Mouse (Mus musculus) heart, adult 2 months (tissue): ENCODE measurements at regions not wholly inside any gene's neighbourhood (a gene's known extent, or its start where the extent isn't known, plus 50 kb on each side); places are given as distances from the start of the nearest gene placed in this dataset.

ENCODE experiments used
- CTCF ChIP-seq: fragments of 200-600 bp; IDR thresholded peaks from 2 replicates; pipeline ENCODE4 v1.8.1; 2022; ENCODE audit warnings: antibody characterized with exemption, mild to moderate bottlenecking, moderate library complexity
- EP300 ChIP-seq: fragments of 200-500 bp; IDR thresholded peaks from 2 replicates; pipeline ENCODE4 v1.6.1; 2011; ENCODE audit warnings: low read depth, low read length, control low read depth; ENCODE audit not compliant: insufficient read depth
- POLR2A ChIP-seq: fragments of 200-500 bp; IDR thresholded peaks from 2 replicates; pipeline ENCODE4 v1.6.1; 2011; ENCODE audit warnings: mild to moderate bottlenecking, low read depth, low read length, control low read depth; ENCODE audit not compliant: insufficient read depth

GRCm38 (mm10) chr2:137446919-137447318 lies 330.5 kb upstream of the Jag1 start:
- TF ChIP-seq EP300: no peak
- TF ChIP-seq CTCF: no peak
- TF ChIP-seq POLR2A: no peak
